Mouse (Mus musculus): ENCODE measurements around the gene Aldh8a1. TPM values are rescaled to one million over a fixed set of nuclear protein-coding genes. Genes with fewer than 3 reads are reported as not detected.
"Not testable (repeated sequence)": the region's sequence is repeated elsewhere in the genome, so short reads cannot be mapped to it uniquely, and the experiment has no call there.

Gene Aldh8a1
- total and polyA plus RNA-seq, 2 experiments from 2014 or later, result 0.11 TPM; not detected in 1

GRCm38 (mm10) chr10:21391286-21391685 lies 14.2 kb downstream of the Aldh8a1 start:
- Histone ChIP-seq H3K4me2 (ENCODE audit: low read depth, low read length, poor library complexity, severe bottlenecking) (no peak overlapping the region), H3K27me3 (ENCODE audit: insufficient read depth, low read length) (no peaks in the 10 kb centered on the region), H3K36me3 (ENCODE audit: insufficient read depth, low read length) (no peaks in the 10 kb centered on the region), H3K4me1 (ENCODE audit: insufficient read depth, low read length) (no peaks in the 10 kb centered on the region), H3K27ac (ENCODE audit: low read depth, low read length) (no peak overlapping the region), H3K4me3 (ENCODE audit: low read depth, low read length) (no peak overlapping the region), H3K9me3 (ENCODE audit: low read length) (no peaks in the 10 kb centered on the region), H3K9ac (replicated peaks; ENCODE audit: low read length, poor library complexity, severe bottlenecking) (no peak overlapping the region)
- 67% methylated on average over 4 of the region's 4 CpGs for WGBS
- DNase-seq (ENCODE audit: low spot score) (peak; percentile 30), ATAC-seq (ENCODE audit: low FRiP score) (no peak)
- TF ChIP-seq CTCF (IDR thresholded peaks at IDR 0.05), result no peak

- DNase-seq (ENCODE audit: low spot score), result no peak
- Histone ChIP-seq H3K27me3 (ENCODE audit: insufficient read depth, low read length) (no peaks in the 10 kb centered on the region), H3K9me3 (ENCODE audit: low read length) (no peaks in the 10 kb centered on the region), H3K36me3 (ENCODE audit: insufficient read depth, low read length) (no peaks in the 10 kb centered on the region), H3K4me3 (ENCODE audit: low read depth, low read length) (no peak overlapping the region), H3K4me1 (ENCODE audit: insufficient read depth, low read length) (no peaks in the 10 kb centered on the region), H3K9ac (replicated peaks; ENCODE audit: low read length, poor library complexity, severe bottlenecking) (no peak overlapping the region), H3K27ac (ENCODE audit: low read depth, low read length) (no peak overlapping the region), H3K4me2 (ENCODE audit: low read depth, low read length, poor library complexity, severe bottlenecking) (no peak overlapping the region)
- no peak for ATAC-seq (ENCODE audit: low FRiP score)
- TF ChIP-seq CTCF (IDR thresholded peaks at IDR 0.05), result no peak
- WGBS, result 99% methylated on average over 2 of the region's 2 CpGs
Measured at GRCm38 (mm10) chr10:21393390-21393789, 16.3 kb downstream of the Aldh8a1 start.

- DNase-seq (ENCODE audit: low spot score) (no peak), ATAC-seq (ENCODE audit: low FRiP score) (no peak)
- no peak for TF ChIP-seq CTCF (IDR thresholded peaks at IDR 0.05)
- no peak overlapping the region for H3K4me3 ChIP-seq (ENCODE audit: low read depth, low read length)
- no peak overlapping the region for H3K9ac ChIP-seq (replicated peaks; ENCODE audit: low read length, poor library complexity, severe bottlenecking)
- H3K36me3 ChIP-seq (ENCODE audit: insufficient read depth, low read length), result no peaks in the 10 kb centered on the region
- H3K27ac ChIP-seq (ENCODE audit: low read depth, low read length), result no peak overlapping the region
- no peak overlapping the region for H3K4me2 ChIP-seq (ENCODE audit: low read depth, low read length, poor library complexity, severe bottlenecking)
- no peaks in the 10 kb centered on the region for H3K9me3 ChIP-seq (ENCODE audit: low read length)
- 90% methylated on average over 14 of the region's 14 CpGs for WGBS
- no peaks in the 10 kb centered on the region for H3K27me3 ChIP-seq (ENCODE audit: insufficient read depth, low read length)
- H3K4me1 ChIP-seq (ENCODE audit: insufficient read depth, low read length), result no peaks in the 10 kb centered on the region
Measured at GRCm38 (mm10) chr10:21395426-21396139, 18.5 kb downstream of the Aldh8a1 start.

- H3K4me2 ChIP-seq (ENCODE audit: low read depth, low read length, poor library complexity, severe bottlenecking); H3K4me3 ChIP-seq (ENCODE audit: low read depth, low read length); DNase-seq (ENCODE audit: low spot score); H3K36me3 ChIP-seq (ENCODE audit: insufficient read depth, low read length); H3K4me1 ChIP-seq (ENCODE audit: insufficient read depth, low read length); ATAC-seq (ENCODE audit: low FRiP score); H3K9me3 ChIP-seq (ENCODE audit: low read length); H3K27me3 ChIP-seq (ENCODE audit: insufficient read depth, low read length); H3K9ac ChIP-seq (replicated peaks; ENCODE audit: low read length, poor library complexity, severe bottlenecking); H3K27ac ChIP-seq (ENCODE audit: low read depth, low read length): not testable (repeated sequence)
- 78% methylated on average over 6 of the region's 6 CpGs for WGBS
Measured at GRCm38 (mm10) chr10:21398873-21399425, 21.9 kb downstream of the Aldh8a1 start.

GRCm38 (mm10) chr10:21399622-21400021 lies 22.5 kb downstream of the Aldh8a1 start:
- ATAC-seq (ENCODE audit: low FRiP score) (no peak), DNase-seq (ENCODE audit: low spot score) (no peak)
- H3K27me3 ChIP-seq (ENCODE audit: insufficient read depth, low read length), result no peaks in the 10 kb centered on the region
- no peak overlapping the region for H3K4me3 ChIP-seq (ENCODE audit: low read depth, low read length)
- no peaks in the 10 kb centered on the region for H3K36me3 ChIP-seq (ENCODE audit: insufficient read depth, low read length)
- no peak overlapping the region for H3K27ac ChIP-seq (ENCODE audit: low read depth, low read length)
- no peak for TF ChIP-seq CTCF (IDR thresholded peaks at IDR 0.05)
- no peaks in the 10 kb centered on the region for H3K4me1 ChIP-seq (ENCODE audit: insufficient read depth, low read length)
- 60% methylated on average over 8 of the region's 8 CpGs for WGBS
- H3K4me2 ChIP-seq (ENCODE audit: low read depth, low read length, poor library complexity, severe bottlenecking), result no peak overlapping the region
- no peaks in the 10 kb centered on the region for H3K9me3 ChIP-seq (ENCODE audit: low read length)
- H3K9ac ChIP-seq (replicated peaks; ENCODE audit: low read length, poor library complexity, severe bottlenecking), result no peak overlapping the region

GRCm38 (mm10) chr10:21400031-21400430 lies 22.9 kb downstream of the Aldh8a1 start:
- Histone ChIP-seq H3K4me1 (ENCODE audit: insufficient read depth, low read length) (no peaks in the 10 kb centered on the region), H3K27me3 (ENCODE audit: insufficient read depth, low read length) (no peaks in the 10 kb centered on the region), H3K4me3 (ENCODE audit: low read depth, low read length) (no peak overlapping the region), H3K9me3 (ENCODE audit: low read length) (no peaks in the 10 kb centered on the region), H3K27ac (ENCODE audit: low read depth, low read length) (no peak overlapping the region), H3K4me2 (ENCODE audit: low read depth, low read length, poor library complexity, severe bottlenecking) (no peak overlapping the region), H3K9ac (replicated peaks; ENCODE audit: low read length, poor library complexity, severe bottlenecking) (no peak overlapping the region), H3K36me3 (ENCODE audit: insufficient read depth, low read length) (no peaks in the 10 kb centered on the region)
- TF ChIP-seq CTCF (IDR thresholded peaks at IDR 0.05), result no peak
- no peak for DNase-seq (ENCODE audit: low spot score)
- 68% methylated on average over 7 of the region's 7 CpGs for WGBS
- ATAC-seq (ENCODE audit: low FRiP score), result no peak

Measured in midbrain, postnatal 0 days (tissue).